Mouse (Mus musculus) stomach, embryonic 15.5 days (tissue): ENCODE results near the gene Fyn. TPM values are rescaled to one million over a fixed set of nuclear protein-coding genes. Genes with fewer than 3 reads are reported as not detected.

ENCODE experiments used
- ATAC-seq: fragments of 200-750 bp; cut with Nextera tagmentation; 2 replicates; pipeline ENCODE4 v1.8.0; 2017; ENCODE audit warnings: low read depth, moderate number of reproducible peaks, moderate TSS enrichment; ENCODE audit not compliant: insufficient read depth, low FRiP score
- H3K27ac ChIP-seq: fragments of 300-500 bp; sonication (generic); 2 replicates; pipeline ENCODE4 v1.5.1; 2015; ENCODE audit warnings: mild to moderate bottlenecking, inconsistent platforms
- H3K27me3 ChIP-seq: fragments of 300-500 bp; sonication (generic); replicated peaks from 2 replicates; pipeline ENCODE4 v1.6.1; 2015; ENCODE audit warnings: inconsistent platforms
- H3K36me3 ChIP-seq: fragments of 300-500 bp; sonication (generic); 2 replicates; pipeline ENCODE4 v1.6.1; 2015; ENCODE audit warnings: inconsistent platforms
- H3K4me1 ChIP-seq: fragments of 300-500 bp; sonication (generic); 2 replicates; pipeline ENCODE4 v1.6.1; 2015; ENCODE audit warnings: inconsistent platforms
- H3K4me2 ChIP-seq: fragments of 300-500 bp; sonication (generic); 2 replicates; pipeline ENCODE4 v1.6.1; 2015; ENCODE audit warnings: mild to moderate bottlenecking, inconsistent platforms
- H3K4me3 ChIP-seq: fragments of 300-500 bp; sonication (generic); replicated peaks from 2 replicates; pipeline ENCODE4 v1.5.1; 2015; ENCODE audit warnings: inconsistent platforms
- H3K9ac ChIP-seq: fragments of 300-500 bp; sonication (generic); 2 replicates; pipeline ENCODE4 v1.6.1; 2015; ENCODE audit warnings: inconsistent platforms
- H3K9me3 ChIP-seq: fragments of 300-500 bp; sonication (generic); 2 replicates; pipeline ENCODE4 v1.6.1; 2016; ENCODE audit warnings: inconsistent platforms
- WGBS: fragments of 180-500 bp; shearing (Covaris S2); methylation state at CpG from one replicate; pipeline ENCODE4 v1.1.7; 2015; 5-methylcytosine and 5-hydroxymethylcytosine counted together
- polyA plus RNA-seq: library from polyadenylated mRNA; unstranded; fragments of >200 nt; fragmentation: Nextera tagmentation; extraction: Ambion mirVana; gene quantifications from 2 replicates; pipeline ENCODE4 v1.2.1, GENCODE M21; 2015

Fyn gene
- polyA plus RNA-seq, 1 experiment from 2014 or later: 22.1 TPM

GRCm38 (mm10) chr10:39486501-39487450 lies 118.1 kb downstream of the Fyn start:
- Histone ChIP-seq H3K36me3 (no peaks in the 10 kb centered on the region), H3K4me2 (no peak overlapping the region), H3K27ac (no peak overlapping the region), H3K4me3 (no peak overlapping the region), H3K4me1 (peaks cover 21% of the 10 kb centered on the region), H3K9me3 (no peaks in the 10 kb centered on the region), H3K9ac (no peak overlapping the region), H3K27me3 (no peaks in the 10 kb centered on the region)
- no peak for ATAC-seq
- WGBS: 36% methylated on average over 11 of the region's 11 CpGs

- 79% methylated on average over 14 of the region's 14 CpGs for WGBS
- ATAC-seq: no peak
Measured at GRCm38 (mm10) chr10:39487740-39488415, 119.2 kb downstream of the Fyn start.

GRCm38 (mm10) chr10:39488542-39488941 lies 119.9 kb downstream of the Fyn start:
- no peak for ATAC-seq
- H3K4me1 ChIP-seq: peaks cover 21% of the 10 kb centered on the region
- H3K4me2 ChIP-seq: no peak overlapping the region
- no peaks in the 10 kb centered on the region for H3K27me3 ChIP-seq
- no peaks in the 10 kb centered on the region for H3K36me3 ChIP-seq
- H3K4me3 ChIP-seq: no peak overlapping the region
- no peak overlapping the region for H3K27ac ChIP-seq
- H3K9me3 ChIP-seq: no peaks in the 10 kb centered on the region
- H3K9ac ChIP-seq: no peak overlapping the region
- 69% methylated on average over 3 of the region's 3 CpGs for WGBS

More at GRCm38 (mm10) chr10:39487740-39488415, 119.2 kb downstream of the Fyn start:
- peaks cover 21% of the 10 kb centered on the region for H3K4me1 ChIP-seq
- no peak overlapping the region for H3K4me2 ChIP-seq
- no peak overlapping the region for H3K4me3 ChIP-seq
- no peak overlapping the region for H3K27ac ChIP-seq
- no peaks in the 10 kb centered on the region for H3K27me3 ChIP-seq
- H3K9ac ChIP-seq: no peak overlapping the region
- no peaks in the 10 kb centered on the region for H3K36me3 ChIP-seq
- no peaks in the 10 kb centered on the region for H3K9me3 ChIP-seq

GRCm38 (mm10) chr10:39488956-39489355 lies 120.3 kb downstream of the Fyn start:
- WGBS: 70% methylated on average over 3 of the region's 3 CpGs
- no peak overlapping the region for H3K27ac ChIP-seq

GRCm38 (mm10) chr10:39490349-39491121 lies 121.9 kb downstream of the Fyn start:
- Histone ChIP-seq H3K36me3 (no peaks in the 10 kb centered on the region), H3K4me2 (no peak overlapping the region), H3K9ac (no peak overlapping the region), H3K27ac (no peak overlapping the region), H3K4me1 (peaks cover 14% of the 10 kb centered on the region), H3K4me3 (no peak overlapping the region), H3K9me3 (no peaks in the 10 kb centered on the region), H3K27me3 (no peaks in the 10 kb centered on the region)
- ATAC-seq: peak; percentile 52; the same call in 1 of the 2 replicates
- WGBS: 54% methylated on average over 9 of the region's 9 CpGs

More at GRCm38 (mm10) chr10:39488956-39489355, 120.3 kb downstream of the Fyn start:
- H3K4me2 ChIP-seq: no peak overlapping the region
- no peaks in the 10 kb centered on the region for H3K9me3 ChIP-seq
- H3K27me3 ChIP-seq: no peaks in the 10 kb centered on the region
- H3K4me1 ChIP-seq: peaks cover 21% of the 10 kb centered on the region
- no peak overlapping the region for H3K4me3 ChIP-seq
- H3K36me3 ChIP-seq: no peaks in the 10 kb centered on the region
- H3K9ac ChIP-seq: no peak overlapping the region
- ATAC-seq: no peak

- H3K27me3 ChIP-seq: no peaks in the 10 kb centered on the region
- no peak for ATAC-seq
- H3K36me3 ChIP-seq: no peaks in the 10 kb centered on the region
- H3K27ac ChIP-seq: no peak overlapping the region
- no peaks in the 10 kb centered on the region for H3K9me3 ChIP-seq
- H3K4me1 ChIP-seq: peaks cover 7% of the 10 kb centered on the region; the same call in 1 of the 2 replicates
- H3K4me3 ChIP-seq: no peak overlapping the region
- H3K4me2 ChIP-seq: no peak overlapping the region
- WGBS: 86% methylated on average over 6 of the region's 6 CpGs
- no peak overlapping the region for H3K9ac ChIP-seq
Measured at GRCm38 (mm10) chr10:39492146-39492545, 123.5 kb downstream of the Fyn start.

GRCm38 (mm10) chr10:39493007-39493406 lies 124.4 kb downstream of the Fyn start:
- 79% methylated on average over 3 of the region's 3 CpGs for WGBS
- Histone ChIP-seq H3K27ac (no peak overlapping the region), H3K4me3 (no peak overlapping the region), H3K36me3 (no peaks in the 10 kb centered on the region), H3K4me2 (no peak overlapping the region), H3K9ac (no peak overlapping the region), H3K27me3 (no peaks in the 10 kb centered on the region), H3K9me3 (no peaks in the 10 kb centered on the region), H3K4me1 (no peaks in the 10 kb centered on the region)
- ATAC-seq: no peak

- ATAC-seq: no peak
- Histone ChIP-seq H3K4me1 (peaks cover 18% of the 10 kb centered on the region), H3K9ac (no peak overlapping the region), H3K4me2 (no peak overlapping the region), H3K4me3 (no peak overlapping the region), H3K9me3 (no peaks in the 10 kb centered on the region), H3K27ac (no peak overlapping the region), H3K27me3 (no peaks in the 10 kb centered on the region), H3K36me3 (no peaks in the 10 kb centered on the region)
- 54% methylated on average over 7 of the region's 7 CpGs for WGBS
Measured at GRCm38 (mm10) chr10:39498641-39499040, 130.0 kb downstream of the Fyn start.

GRCm38 (mm10) chr10:39501571-39501970 lies 132.9 kb downstream of the Fyn start:
- H3K4me2 ChIP-seq: no peak overlapping the region
- peaks cover 33% of the 10 kb centered on the region for H3K4me1 ChIP-seq
- ATAC-seq: no peak
- H3K9ac ChIP-seq: no peak overlapping the region
- no peaks in the 10 kb centered on the region for H3K36me3 ChIP-seq
- peak overlapping the region; percentile 6; the same call in 1 of the 2 replicates for H3K27ac ChIP-seq
- no peaks in the 10 kb centered on the region for H3K27me3 ChIP-seq
- no peaks in the 10 kb centered on the region for H3K9me3 ChIP-seq
- no peak overlapping the region for H3K4me3 ChIP-seq
- WGBS: 49% methylated on average over 10 of the region's 10 CpGs

GRCm38 (mm10) chr10:39501977-39502706 lies 133.5 kb downstream of the Fyn start:
- Histone ChIP-seq H3K4me3 (no peak overlapping the region), H3K27ac (peak overlapping the region; percentile 6; the same call in 1 of the 2 replicates), H3K9ac (no peak overlapping the region), H3K36me3 (no peaks in the 10 kb centered on the region), H3K4me2 (no peak overlapping the region), H3K27me3 (no peaks in the 10 kb centered on the region), H3K4me1 (peaks cover 35% of the 10 kb centered on the region), H3K9me3 (no peaks in the 10 kb centered on the region)
- 66% methylated on average over 13 of the region's 13 CpGs for WGBS
- peak; percentile 33; the same call in 1 of the 2 replicates for ATAC-seq

- no peak for ATAC-seq
- Histone ChIP-seq H3K36me3 (no peaks in the 10 kb centered on the region), H3K9me3 (no peaks in the 10 kb centered on the region), H3K4me1 (peaks cover 38% of the 10 kb centered on the region), H3K4me2 (no peak overlapping the region), H3K27ac (no peak overlapping the region), H3K4me3 (no peak overlapping the region), H3K9ac (no peak overlapping the region), H3K27me3 (no peaks in the 10 kb centered on the region)
- WGBS: 81% methylated on average over 5 of the region's 5 CpGs
Measured at GRCm38 (mm10) chr10:39503331-39503730, 134.7 kb downstream of the Fyn start.
